Mouse (Mus musculus): Measurements from ENCODE around the gene Tmem185a. TPM values are rescaled to one million over a fixed set of nuclear protein-coding genes. Genes with fewer than 3 reads are reported as not detected.
"Not testable (repeated sequence)": the region's sequence is repeated elsewhere in the genome, so short reads cannot be mapped to it uniquely, and the experiment has no call there.

The Tmem185a gene
- polyA plus RNA-seq (2017; shearing (Covaris generic)) = 10 to 100 TPM; 20.0 to 22.4 TPM

DNA sequence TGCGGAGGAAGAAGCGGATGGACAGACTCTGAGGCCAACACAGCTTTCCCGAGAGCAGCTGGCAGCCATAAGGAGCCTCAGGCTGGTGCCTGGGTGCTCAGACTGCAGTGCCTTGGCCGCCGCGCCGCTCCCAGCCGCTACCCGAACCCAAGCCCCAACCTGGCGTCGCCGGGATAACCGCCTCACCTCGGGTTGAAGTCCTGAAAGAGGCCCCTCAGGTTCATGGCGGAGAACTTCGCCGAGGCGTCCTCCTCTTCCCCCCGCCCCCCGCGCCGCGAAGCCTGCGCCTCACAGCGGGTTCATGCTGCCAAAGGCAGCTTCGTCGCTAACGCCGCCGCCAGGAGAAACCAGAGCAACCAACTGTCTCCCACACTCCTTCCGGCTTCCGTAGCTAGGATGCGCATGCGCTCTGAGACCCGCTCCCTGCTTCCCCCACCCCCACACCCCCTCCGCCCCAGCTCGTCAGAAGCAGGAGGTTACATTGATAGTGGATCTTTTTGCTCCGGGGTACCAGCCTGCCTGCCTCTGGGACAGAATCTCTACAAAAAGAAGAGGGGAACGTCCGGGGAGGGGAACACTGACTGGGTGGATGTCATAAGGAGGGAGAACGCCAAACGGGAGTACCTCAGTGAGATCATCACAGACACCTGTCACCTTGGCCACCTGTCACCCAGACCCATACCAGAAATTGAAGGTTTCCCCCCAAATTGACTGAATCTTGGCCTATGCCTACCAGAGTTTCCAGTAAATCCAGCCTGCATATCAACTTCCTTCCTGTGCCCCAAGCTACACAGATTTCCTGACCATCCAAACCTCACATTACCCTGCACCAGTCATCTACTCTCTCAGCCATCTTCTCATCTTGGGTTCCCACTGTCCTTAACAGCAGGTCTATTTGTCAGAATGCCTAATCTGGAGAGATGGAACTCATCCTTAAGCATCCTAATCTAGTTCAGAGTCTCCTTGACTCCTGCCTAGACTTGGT lies at the start of gene Tmem185a:
Gene Tmem185a (minus strand): TSS at position 389 of the 985 bp plus-strand sequence.
- peak; percentile 89 for ATAC-seq

DNA sequence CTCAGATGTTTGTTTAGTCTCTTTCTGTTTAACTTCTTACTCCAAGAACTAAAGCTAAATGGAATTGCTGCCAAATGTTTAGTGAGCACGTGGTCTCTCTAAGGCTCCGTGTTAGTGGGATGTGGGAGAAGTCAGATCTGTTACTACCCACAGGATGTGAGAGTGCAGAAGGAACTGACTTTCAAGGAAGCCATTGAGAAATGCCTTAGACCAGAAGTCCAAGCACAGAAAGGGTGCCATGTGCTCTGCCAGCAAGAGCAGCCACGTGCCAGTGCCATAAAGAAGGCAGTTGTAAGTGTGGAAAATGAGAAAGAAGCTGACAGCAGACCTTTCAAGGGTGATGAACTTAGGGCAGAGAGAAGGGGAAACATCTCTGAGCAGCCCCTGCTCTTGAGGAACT lies 37.4 kb upstream of the Tmem185a start:
- ATAC-seq = not testable (repeated sequence)

DNA sequence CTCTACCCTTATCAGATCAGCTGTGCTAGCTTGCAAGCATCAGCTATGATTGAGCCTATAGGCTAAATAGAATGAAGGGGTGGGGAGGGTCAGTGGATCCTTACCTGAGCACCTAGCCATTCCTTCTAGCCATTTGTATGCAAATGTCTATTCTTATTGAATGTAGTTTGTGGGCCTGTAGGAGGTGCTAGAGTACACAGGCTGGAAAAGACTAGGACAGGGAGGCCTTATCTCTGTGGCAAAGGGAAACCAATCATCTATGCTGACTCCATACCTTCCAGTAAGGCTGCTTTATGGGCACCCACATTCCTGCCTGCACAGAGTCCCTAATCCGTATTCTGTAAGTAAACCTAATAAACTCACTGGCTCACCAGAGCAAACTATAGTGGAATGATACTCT lies 10.3 kb upstream of the Tmem185a start:
- not testable (repeated sequence) for ATAC-seq

DNA sequence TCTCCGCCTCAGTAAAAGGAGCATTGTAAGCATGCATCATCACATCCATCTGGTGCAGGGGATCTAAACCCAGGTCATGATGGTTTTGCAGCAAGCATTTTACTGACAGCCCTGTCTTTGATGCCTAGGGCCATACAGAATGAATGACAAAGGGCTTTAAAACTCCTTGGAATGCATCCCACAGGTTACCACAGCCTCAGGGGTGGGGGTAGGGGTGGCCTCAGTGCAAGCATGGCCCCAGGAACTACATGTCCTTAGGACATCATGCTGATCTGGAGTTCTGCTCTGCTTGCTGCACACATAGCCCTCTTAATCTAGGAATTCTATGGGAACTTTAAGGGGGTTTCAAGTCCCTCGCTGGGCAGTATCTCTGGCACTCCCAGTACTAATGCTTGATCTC lies 5.2 kb upstream of the Tmem185a start:
- ATAC-seq = no peak

DNA sequence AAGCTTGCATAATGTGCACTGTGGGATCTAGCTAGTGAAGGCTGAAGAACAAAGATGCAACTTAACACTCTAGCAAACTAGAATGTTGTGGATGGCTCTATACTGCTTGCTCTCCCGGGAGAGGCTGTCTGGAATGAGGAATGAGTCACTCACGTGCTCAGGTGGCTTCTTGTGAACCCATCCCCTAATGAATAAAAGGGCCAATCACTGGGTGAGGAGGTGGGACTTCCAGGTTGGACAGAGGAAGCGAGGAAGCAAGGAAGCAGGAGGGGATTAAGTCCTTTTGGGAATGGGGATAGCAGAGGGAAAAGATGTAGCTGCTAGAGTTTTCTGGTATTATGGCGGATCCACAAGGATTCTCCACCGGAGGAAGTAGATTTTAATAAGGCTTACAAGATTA lies 1.7 kb upstream of the Tmem185a start:
- no peak for ATAC-seq

DNA sequence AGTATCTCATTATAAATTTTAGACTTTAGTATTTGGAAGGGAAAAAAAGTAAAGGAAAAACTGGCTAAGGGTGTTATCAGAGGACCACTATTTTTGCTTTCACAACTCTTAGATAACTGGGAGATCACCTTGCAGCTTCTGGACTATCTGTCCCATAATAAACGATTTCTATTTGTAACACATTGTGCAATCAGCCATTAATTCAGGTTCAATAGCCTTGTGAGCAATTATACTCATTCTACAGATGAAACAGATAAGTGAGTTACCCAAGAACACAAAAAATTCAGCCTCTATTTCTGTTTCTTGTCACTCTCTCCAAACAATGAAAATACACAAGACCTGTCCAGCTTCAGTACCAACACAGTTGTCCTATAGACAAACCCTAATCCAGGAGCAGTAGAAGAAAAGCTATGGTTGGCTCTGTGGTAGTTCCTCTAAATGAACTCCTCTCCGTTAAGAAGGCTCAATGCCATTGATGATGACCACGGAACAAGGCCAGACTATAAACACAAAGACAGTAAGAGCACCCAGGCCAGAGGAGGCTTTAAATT lies 1.7 kb downstream of the Tmem185a start:
- no peak for ATAC-seq

DNA sequence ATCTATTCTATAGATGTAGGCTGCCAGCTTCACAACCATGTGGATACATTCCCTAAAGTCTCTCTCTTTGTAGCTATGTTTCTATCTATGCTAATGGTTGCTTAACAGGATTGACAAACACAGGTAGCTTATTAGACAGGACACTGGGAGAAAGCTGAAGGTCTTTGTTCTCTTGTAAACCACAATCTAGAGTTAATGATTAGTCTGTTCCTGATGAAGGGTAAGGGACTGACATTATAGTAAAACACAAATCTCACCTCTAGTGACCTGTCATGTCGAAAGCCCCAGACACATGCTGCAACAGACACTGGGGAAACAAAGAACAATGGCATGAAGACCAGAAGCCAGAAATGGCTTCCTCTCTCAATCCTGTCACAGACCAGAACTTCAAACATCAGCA lies 10.1 kb downstream of the Tmem185a start:
- ATAC-seq = no peak

DNA sequence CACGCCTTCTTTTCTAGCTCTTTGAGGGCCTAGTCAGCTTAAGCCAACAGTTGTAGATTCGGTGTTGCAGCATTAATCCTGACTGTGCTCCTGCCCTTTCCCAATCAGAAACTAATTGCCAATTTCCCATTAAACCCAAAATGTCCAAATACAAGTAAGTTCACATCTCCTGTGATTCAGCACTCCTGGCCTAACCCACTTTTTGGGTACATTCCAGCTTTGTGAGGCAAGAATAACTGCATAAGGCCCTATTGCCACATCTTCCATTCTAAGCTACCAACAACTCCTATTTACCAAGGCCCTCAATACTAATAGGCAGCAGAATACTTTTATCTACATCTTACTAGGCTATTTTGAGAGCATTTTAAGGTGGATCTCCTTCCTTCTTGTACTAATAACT lies 11.5 kb downstream of the Tmem185a start:
- ATAC-seq = no peak

DNA sequence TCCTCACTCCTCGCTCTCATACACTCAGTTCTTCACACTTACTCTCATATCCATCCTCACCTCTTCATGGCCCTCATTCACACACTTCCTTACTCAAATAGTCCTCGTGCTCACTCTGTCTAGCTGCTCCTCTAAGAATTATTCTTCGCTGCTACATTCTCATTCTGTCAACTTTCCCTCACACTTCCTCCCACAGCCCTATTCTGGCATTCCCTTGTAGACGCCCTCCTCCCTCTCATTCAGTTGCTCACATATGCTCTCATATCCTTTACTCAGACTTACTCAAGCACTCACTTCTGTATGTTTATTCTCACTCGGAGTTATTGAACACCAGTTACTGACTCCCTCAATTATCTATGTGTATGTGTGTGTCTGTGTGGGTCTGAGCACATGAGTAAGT lies 13.4 kb downstream of the Tmem185a start:
- no peak for ATAC-seq

DNA sequence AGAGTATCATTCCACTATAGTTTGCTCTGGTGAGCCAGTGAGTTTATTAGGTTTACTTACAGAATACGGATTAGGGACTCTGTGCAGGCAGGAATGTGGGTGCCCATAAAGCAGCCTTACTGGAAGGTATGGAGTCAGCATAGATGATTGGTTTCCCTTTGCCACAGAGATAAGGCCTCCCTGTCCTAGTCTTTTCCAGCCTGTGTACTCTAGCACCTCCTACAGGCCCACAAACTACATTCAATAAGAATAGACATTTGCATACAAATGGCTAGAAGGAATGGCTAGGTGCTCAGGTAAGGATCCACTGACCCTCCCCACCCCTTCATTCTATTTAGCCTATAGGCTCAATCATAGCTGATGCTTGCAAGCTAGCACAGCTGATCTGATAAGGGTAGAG lies 24.6 kb downstream of the Tmem185a start:
- ATAC-seq = not testable (repeated sequence)

DNA sequence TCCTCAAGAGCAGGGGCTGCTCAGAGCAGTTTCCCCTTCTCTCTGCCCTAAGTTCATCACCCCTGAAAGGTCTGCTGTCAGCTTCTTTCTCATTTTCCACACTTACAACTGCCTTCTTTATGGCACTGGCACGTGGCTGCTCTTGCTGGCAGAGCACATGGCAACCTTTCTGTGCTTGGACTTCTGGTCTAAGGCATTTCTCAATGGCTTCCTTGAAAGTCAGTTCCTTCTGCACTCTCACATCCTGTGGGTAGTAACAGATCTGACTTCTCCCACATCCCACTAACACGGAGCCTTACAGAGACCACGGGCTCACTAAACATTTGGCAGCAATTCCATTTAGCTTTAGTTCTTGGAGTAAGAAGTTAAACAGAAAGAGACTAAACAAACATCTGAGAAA lies 51.5 kb downstream of the Tmem185a start:
- not testable (repeated sequence) for ATAC-seq

Other genes starting within 250 kb of the Tmem185a start
- 1 to 10 TPM; 3.4 to 4.2 TPM for gene Ids, start 112.1 kb downstream of the Tmem185a start, polyA plus RNA-seq (2017; shearing (Covaris generic))
- 10 to 100 TPM; 35.4 to 35.5 TPM for gene 1110012L19Rik, start 91.3 kb downstream of the Tmem185a start, polyA plus RNA-seq (2017; shearing (Covaris generic))

All from activated CD4-positive, CD25-positive, alpha-beta regulatory T cell, adult 4 months (primary cell).